Mouse (Mus musculus) forebrain, embryonic 11.5 days (tissue): Measurements from ENCODE around the gene Gnb5. TPM values are rescaled to one million over a fixed set of nuclear protein-coding genes. Genes with fewer than 3 reads are reported as not detected.

Experiments used
- ATAC-seq: fragments of 200-750 bp; cut with Nextera tagmentation; replicated peaks from 2 replicates; pipeline ENCODE4 v1.8.0; 2017; ENCODE audit warnings: moderate TSS enrichment; ENCODE audit not compliant: low FRiP score
- DNase-seq: peaks from one replicate; pipeline ENCODE4 v3.0.0-alpha.2; 2017; ENCODE audit warnings: low spot score
- H3K27ac ChIP-seq: fragments of 300-500 bp; sonication (generic); 2 replicates; pipeline ENCODE4 v1.5.1; 2014; ENCODE audit warnings: low read depth, low read length
- H3K27me3 ChIP-seq: fragments of 300-500 bp; sonication (generic); 2 replicates; pipeline ENCODE4 v1.6.1; 2014; ENCODE audit warnings: mild to moderate bottlenecking, low read length, mixed read lengths; ENCODE audit not compliant: control insufficient read depth, insufficient read depth
- H3K36me3 ChIP-seq: fragments of 300-500 bp; sonication (generic); 2 replicates; pipeline ENCODE4 v1.6.1; 2014; ENCODE audit warnings: mild to moderate bottlenecking, low read length, moderate library complexity, mixed read lengths; ENCODE audit not compliant: control insufficient read depth, insufficient read depth
- H3K4me1 ChIP-seq: fragments of 300-500 bp; sonication (generic); replicated peaks from 2 replicates; pipeline ENCODE4 v1.6.1; 2014; ENCODE audit warnings: low read length, mixed read lengths; ENCODE audit not compliant: control insufficient read depth, insufficient read depth
- H3K4me2 ChIP-seq: fragments of 300-500 bp; sonication (generic); 2 replicates; pipeline ENCODE4 v1.6.1; 2014; ENCODE audit warnings: low read depth, mild to moderate bottlenecking, low read length, moderate library complexity, mixed read lengths; ENCODE audit not compliant: severe bottlenecking
- H3K4me3 ChIP-seq: fragments of 300-500 bp; sonication (generic); 2 replicates; pipeline ENCODE4 v1.5.1; 2014; ENCODE audit warnings: low read depth, low read length
- H3K9ac ChIP-seq: fragments of 300-500 bp; sonication (generic); 2 replicates; pipeline ENCODE4 v1.6.1; 2014; ENCODE audit warnings: low read length
- H3K9me3 ChIP-seq: fragments of 300-500 bp; sonication (generic); 2 replicates; pipeline ENCODE4 v1.6.1; 2016; ENCODE audit warnings: low read length, mixed read lengths; ENCODE audit not compliant: control insufficient read depth
- WGBS: fragments of 180-500 bp; shearing (Covaris S2); extraction: QIAGEN DNeasy Blood & Tissue Kit; methylation state at CpG from one replicate; pipeline ENCODE4 v1.1.7; 2014; 5-methylcytosine and 5-hydroxymethylcytosine counted together
- polyA plus RNA-seq: library from polyadenylated mRNA; unstranded; fragments of >200 nt; fragmentation: Nextera tagmentation; extraction: Ambion mirVana; gene quantifications from 2 replicates; pipeline ENCODE4 v1.2.1, GENCODE M21; 2014

Gnb5 gene
- polyA plus RNA-seq, 1 experiment from 2014 or later, result 34.1 TPM

DNA sequence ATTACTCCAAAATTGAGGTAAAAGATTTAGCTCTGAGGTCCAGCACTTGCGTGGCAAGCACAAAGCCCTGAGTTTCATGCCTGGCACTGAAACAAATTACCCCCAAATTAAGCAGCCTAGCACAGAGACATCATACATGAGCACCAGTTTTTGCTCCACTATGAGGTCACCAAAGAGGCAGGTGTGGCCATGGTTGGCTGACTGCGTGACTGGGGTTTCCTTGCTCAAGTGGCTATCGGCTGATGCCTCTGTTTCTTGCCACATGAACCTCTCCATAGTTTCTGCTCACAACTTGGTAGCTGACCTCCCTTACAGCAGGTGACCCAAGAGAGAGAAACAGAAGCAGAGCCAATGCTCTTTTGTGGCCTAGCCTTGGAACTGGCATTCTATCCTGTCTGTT is 22.0 kb downstream of the Gnb5 start:
- no peak overlapping the region for H3K9ac ChIP-seq
- H3K4me3 ChIP-seq, result no peak overlapping the region
- H3K27ac ChIP-seq, result no peak overlapping the region
- DNase-seq, result no peak
- ATAC-seq, result no peak
- H3K27me3 ChIP-seq, result no peaks in the 10 kb centered on the region
- no peak overlapping the region for H3K4me2 ChIP-seq
- WGBS, result 96% methylated on average over 3 of the region's 3 CpGs
- no peaks in the 10 kb centered on the region for H3K4me1 ChIP-seq
- no peaks in the 10 kb centered on the region for H3K36me3 ChIP-seq
- H3K9me3 ChIP-seq, result no peaks in the 10 kb centered on the region

DNA sequence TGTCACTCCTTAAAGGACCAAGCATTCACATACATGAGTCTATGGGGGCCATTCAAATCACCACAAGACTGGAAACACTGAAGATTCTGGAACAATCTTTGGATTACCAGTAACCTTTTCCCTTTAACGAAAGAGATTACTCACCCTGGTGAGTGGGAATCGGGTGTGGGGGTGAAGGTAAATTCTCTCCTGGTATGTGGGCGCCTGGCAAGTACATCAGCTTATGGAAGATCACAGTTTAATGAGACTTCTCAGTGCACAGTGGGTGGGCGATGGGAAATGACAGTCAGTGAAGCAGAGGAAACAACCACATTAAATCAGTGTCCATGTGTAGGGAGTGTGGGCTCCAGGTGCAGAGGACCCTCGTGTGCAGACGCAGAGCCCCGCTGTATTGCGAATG is 24.7 kb downstream of the Gnb5 start:
- H3K36me3 ChIP-seq, result peaks cover 3% of the 10 kb centered on the region
- no peak overlapping the region for H3K27ac ChIP-seq
- 89% methylated on average over 8 of the region's 8 CpGs for WGBS
- no peaks in the 10 kb centered on the region for H3K9me3 ChIP-seq
- H3K4me2 ChIP-seq, result no peak overlapping the region
- H3K9ac ChIP-seq, result no peak overlapping the region
- no peaks in the 10 kb centered on the region for H3K4me1 ChIP-seq
- no peak for ATAC-seq
- no peak overlapping the region for H3K4me3 ChIP-seq
- no peak for DNase-seq
- H3K27me3 ChIP-seq, result no peaks in the 10 kb centered on the region

DNA sequence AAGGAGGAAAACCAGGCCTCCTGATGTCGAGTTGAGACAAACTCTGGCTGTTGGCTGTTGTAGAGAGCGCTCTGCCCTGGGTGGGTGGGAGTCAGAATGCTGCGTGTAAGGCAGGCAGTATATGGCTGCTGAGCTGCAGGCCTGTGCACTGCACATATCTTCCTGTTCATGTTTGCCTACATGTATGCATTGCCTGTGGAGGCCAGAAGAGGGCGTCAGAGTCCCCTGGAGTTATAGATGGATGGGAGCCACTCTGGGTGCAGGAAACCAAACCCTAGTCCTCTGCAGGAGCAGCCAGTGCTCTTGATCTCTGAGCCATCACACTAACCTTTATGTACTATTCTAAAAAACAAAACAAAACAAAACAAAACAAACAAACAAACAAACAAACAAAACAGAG is 28.4 kb downstream of the Gnb5 start:
- Histone ChIP-seq H3K4me2 (no peak overlapping the region), H3K27ac (no peak overlapping the region), H3K9me3 (no peaks in the 10 kb centered on the region), H3K36me3 (peaks cover 3% of the 10 kb centered on the region), H3K9ac (no peak overlapping the region), H3K4me1 (no peaks in the 10 kb centered on the region), H3K4me3 (no peak overlapping the region), H3K27me3 (no peaks in the 10 kb centered on the region)
- 86% methylated on average over 4 of the region's 4 CpGs for WGBS
- ATAC-seq (no peak), DNase-seq (no peak)

DNA sequence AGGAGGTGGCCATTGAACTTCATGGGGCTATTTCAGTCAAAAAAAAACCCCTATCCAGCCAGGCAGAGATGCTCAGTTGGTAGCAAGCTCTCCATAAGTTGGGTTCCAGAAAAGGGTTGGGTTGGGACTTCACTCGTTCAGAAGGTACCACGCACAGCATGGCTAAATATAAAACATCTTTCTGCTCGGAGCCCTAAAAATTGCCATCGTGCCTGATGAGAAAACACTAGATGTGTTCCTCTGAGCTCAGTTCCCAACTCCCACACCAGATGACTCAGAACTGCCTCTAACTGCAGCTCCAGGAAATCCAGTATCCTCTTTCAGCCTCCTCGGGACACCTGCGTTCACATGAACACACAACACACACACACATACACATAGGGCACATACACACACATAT is 31.9 kb downstream of the Gnb5 start:
- Histone ChIP-seq H3K27ac (no peak overlapping the region), H3K9ac (no peak overlapping the region), H3K4me1 (no peaks in the 10 kb centered on the region), H3K36me3 (peaks cover 3% of the 10 kb centered on the region), H3K27me3 (no peaks in the 10 kb centered on the region), H3K9me3 (no peaks in the 10 kb centered on the region), H3K4me2 (no peak overlapping the region), H3K4me3 (no peak overlapping the region)
- ATAC-seq (no peak), DNase-seq (no peak)
- WGBS, result 98% methylated on average over 6 of the region's 6 CpGs

DNA sequence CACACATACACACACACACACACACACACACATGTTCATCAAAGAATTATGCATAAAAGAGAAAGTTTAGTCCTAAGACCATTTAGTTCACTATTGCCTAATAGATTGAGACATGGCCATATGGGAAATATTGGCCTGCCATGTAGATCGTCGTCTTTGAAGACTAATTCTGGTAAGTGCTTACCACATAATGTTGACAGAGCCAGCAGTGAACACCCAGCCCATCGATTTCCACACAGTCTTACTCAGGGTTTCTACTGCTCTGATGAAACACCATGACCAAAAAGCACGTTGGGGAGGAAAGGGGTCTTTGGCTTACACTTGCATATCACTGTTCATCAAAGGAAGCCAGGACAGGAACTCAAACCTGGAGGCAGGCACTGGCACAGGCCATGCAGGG is 36.3 kb downstream of the Gnb5 start:
- Histone ChIP-seq H3K27ac (no peak overlapping the region), H3K4me2 (no peak overlapping the region), H3K9me3 (no peaks in the 10 kb centered on the region), H3K27me3 (no peaks in the 10 kb centered on the region), H3K4me1 (no peaks in the 10 kb centered on the region), H3K36me3 (no peaks in the 10 kb centered on the region), H3K9ac (no peak overlapping the region), H3K4me3 (no peak overlapping the region)
- WGBS, result 87% methylated on average over 4 of the region's 4 CpGs
- DNase-seq (no peak), ATAC-seq (no peak)

DNA sequence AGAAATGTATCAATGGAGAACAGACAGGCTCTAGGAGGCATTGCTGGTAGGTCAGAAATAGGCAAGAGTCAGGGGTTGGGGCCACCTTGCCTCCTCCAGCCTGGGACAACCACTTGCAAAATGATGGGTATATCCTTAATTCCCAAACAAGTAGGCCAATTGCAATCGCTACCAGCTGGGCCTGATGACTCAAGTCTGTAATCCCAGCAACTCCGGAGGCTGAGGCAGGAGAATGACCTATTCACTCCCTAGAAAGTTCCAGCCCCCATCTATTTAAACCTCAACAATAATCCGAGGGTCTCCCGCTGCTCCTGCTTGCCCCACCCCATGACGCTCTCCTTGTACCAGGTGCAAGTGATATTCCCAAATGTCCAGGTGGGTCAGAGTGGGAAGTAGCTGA is 41.4 kb downstream of the Gnb5 start, which contains the start of gene Bcl2l10:
Bcl2l10 (plus strand) TSS at position 301 of the 400 bp plus-strand sequence.
- ATAC-seq (no peak), DNase-seq (no peak)
- 91% methylated on average over 5 of the region's 5 CpGs for WGBS
- Histone ChIP-seq H3K27ac (no peak within 1 kb of the TSS), H3K4me1 (no peaks in the 10 kb centered on the region), H3K9me3 (no peaks in the 10 kb centered on the region), H3K27me3 (no peaks in the 10 kb centered on the region), H3K4me3 (no peak within 1 kb of the TSS), H3K4me2 (no peak within 1 kb of the TSS), H3K9ac (no peak within 1 kb of the TSS), H3K36me3 (no peaks in the 10 kb centered on the region)

DNA sequence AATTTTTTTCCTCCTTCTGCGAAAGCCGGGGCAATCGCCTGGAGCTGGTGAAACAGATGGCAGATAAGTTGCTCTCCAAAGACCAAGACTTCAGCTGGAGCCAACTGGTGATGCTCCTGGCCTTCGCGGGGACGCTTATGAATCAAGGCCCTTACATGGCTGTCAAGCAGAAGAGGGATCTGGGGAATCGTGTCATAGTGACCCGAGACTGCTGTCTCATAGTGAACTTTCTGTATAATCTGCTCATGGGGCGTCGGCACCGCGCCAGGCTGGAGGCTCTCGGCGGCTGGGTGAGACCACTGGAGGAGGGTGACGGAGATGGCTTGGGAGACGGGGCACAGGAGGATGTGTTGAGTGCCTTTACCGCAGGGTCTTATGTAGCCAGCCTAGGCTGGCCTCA is 42.0 kb downstream of the Gnb5 start:
- Histone ChIP-seq H3K4me3 (no peak overlapping the region), H3K4me1 (no peaks in the 10 kb centered on the region), H3K9me3 (no peaks in the 10 kb centered on the region), H3K9ac (no peak overlapping the region), H3K27ac (no peak overlapping the region), H3K36me3 (no peaks in the 10 kb centered on the region), H3K27me3 (no peaks in the 10 kb centered on the region), H3K4me2 (no peak overlapping the region)
- DNase-seq (no peak), ATAC-seq (no peak)
- WGBS, result 94% methylated on average over 17 of the region's 17 CpGs

DNA sequence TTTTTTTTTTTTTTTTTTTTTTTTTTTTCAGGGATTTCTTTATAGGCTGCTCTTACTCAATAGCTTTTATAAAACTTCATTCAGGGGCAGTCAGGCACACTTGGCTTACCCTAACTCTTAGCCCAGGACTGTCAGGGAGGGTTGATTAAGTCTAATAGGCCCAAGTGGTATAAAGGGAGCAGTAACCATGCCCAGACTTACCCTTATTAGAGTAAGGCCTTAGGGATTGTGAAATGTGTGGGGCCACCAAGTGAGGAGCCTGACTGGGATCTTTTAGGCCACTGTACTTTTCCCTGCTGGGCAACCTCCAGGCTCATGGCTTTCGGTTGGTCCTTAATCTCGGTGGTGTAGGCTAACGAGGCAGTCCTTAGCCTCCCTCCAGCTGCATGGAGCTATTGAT is 42.6 kb downstream of the Gnb5 start:
- no peaks in the 10 kb centered on the region for H3K27me3 ChIP-seq
- 20% methylated on average over 3 of the region's 3 CpGs for WGBS

DNA sequence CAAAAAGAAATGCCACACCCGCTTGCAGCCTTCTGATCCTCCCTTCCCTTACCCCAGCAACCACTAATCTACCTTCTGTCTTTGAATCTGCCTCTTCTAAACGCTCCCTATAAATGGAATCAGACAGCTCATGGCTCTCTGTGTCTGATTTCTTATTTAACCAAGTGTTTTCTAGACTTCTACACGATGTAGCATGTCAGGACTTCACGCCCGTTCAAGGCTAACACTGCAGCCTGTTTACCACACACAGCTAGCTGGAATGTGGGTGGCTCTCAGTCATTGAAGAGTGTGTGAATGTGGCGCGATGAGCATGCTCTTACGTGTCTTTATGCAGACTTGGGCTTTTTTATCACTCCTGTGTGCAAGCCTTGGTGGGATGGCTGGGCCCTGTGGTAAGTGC is 47.0 kb downstream of the Gnb5 start:
- no peaks in the 10 kb centered on the region for H3K36me3 ChIP-seq
- H3K4me3 ChIP-seq, result no peak overlapping the region
- no peak overlapping the region for H3K27ac ChIP-seq
- H3K4me1 ChIP-seq, result no peaks in the 10 kb centered on the region
- no peaks in the 10 kb centered on the region for H3K9me3 ChIP-seq
- no peaks in the 10 kb centered on the region for H3K27me3 ChIP-seq
- no peak overlapping the region for H3K4me2 ChIP-seq
- ATAC-seq (no peak), DNase-seq (no peak)
- 80% methylated on average over 8 of the region's 8 CpGs for WGBS
- H3K9ac ChIP-seq, result no peak overlapping the region; the same call in 1 of the 2 replicates

More for the DNA sequence above, 42.6 kb downstream of the Gnb5 start:
- no peak overlapping the region for H3K4me3 ChIP-seq
- H3K9me3 ChIP-seq, result no peaks in the 10 kb centered on the region
- H3K4me2 ChIP-seq, result no peak overlapping the region
- H3K9ac ChIP-seq, result no peak overlapping the region
- ATAC-seq, result no peak
- H3K36me3 ChIP-seq, result no peaks in the 10 kb centered on the region
- no peaks in the 10 kb centered on the region for H3K4me1 ChIP-seq
- DNase-seq, result no peak
- H3K27ac ChIP-seq, result no peak overlapping the region
